Mouse (Mus musculus) G1E (cell line): ENCODE measurements around the gene Tmem200b.

Source experiments
- CTCF ChIP-seq: IDR thresholded peaks from 2 replicates; pipeline ENCODE4 v1.5.1; 2012; ENCODE audit warnings: low read depth, low read length, inconsistent platforms, mixed read lengths
- GATA1 ChIP-seq: IDR thresholded peaks from 2 replicates; pipeline ENCODE4 v1.6.1; 2012; ENCODE audit warnings: borderline replicate concordance, low read length, inconsistent platforms, mixed read lengths

DNA sequence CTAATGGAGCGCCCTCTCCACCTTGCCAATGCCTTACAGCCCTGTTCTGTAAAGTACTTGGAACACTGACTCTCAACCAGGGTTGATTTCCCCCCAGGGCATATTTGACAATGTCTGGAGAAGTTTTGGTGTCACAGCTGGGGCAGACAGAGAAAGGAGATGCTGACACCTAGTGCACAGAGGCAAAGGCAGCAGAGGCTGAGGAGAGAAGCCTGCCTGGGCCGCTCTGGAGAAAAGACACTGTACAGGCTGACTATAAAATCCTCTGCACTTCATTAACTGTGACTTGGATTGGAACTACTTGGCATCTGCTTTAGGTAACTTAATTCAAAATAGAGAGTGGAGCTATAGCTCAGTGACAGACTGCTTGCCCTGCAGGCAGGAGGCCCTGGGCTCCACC, 47.3 kb downstream of the Tmem200b start:
- TF ChIP-seq CTCF (no peak), GATA1 (no peak)
